Mouse (Mus musculus) heart, postnatal 25 days (tissue): ENCODE data around the gene Krt25. TPM values are rescaled to one million over a fixed set of nuclear protein-coding genes. Genes with fewer than 3 reads are reported as not detected.

Source experiments
- DNase-seq: peaks from one replicate; pipeline ENCODE4 v3.0.0; 2022; ENCODE audit warnings: low spot score
- intact Hi-C: fragments of 180-260 bp; cut with DNase I; formaldehyde crosslinking; loops from one replicate; pipeline ENCODE4 v1.15.1; 2025
- total RNA-seq, 2 experiments: library from RNA; stranded (reverse); gene quantifications; 2 replicates each; pipeline ENCODE4 v1.2.3; 2021

The Krt25 gene
- total RNA-seq: not detected

- no peak for DNase-seq
- intact Hi-C loops: no loop called here
Observed at GRCm38 (mm10) chr11:99322851-99323250, at the start of gene Krt25. Krt25 (minus strand) TSS chr11:99322951.

DNA sequence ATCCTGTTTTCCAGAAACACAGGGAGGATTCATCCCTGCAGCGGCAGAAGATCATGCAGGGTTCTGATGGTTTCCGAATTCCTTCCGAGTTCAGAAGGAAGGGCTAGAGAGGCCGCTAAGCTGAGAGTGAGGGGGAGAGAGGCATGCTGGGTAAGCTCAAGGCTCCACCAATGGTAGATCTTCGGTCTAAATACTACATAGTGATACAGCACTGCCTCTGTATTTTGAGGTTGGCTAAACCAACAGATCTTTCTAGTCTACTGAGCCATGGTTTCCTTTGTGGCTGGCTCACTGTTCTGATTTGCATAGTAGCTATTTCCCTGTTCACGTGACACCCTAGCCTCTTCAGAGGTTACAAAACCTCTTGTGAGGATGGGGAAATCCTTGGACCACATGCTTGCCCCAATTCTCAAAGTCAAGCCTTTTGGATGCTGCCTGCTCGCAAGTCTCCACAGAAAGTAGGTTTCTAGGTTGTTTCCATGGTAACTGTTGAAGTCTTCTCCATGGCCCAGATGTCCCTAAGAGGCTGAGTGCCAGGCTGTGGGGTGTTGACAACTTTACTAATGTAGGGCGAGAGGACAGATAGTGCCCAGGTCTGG lies 47.2 kb upstream of the Krt25 start:
- intact Hi-C loops: no loop called here
- no peak for DNase-seq

GRCm38 (mm10) chr11:99369229-99369628 lies 46.5 kb upstream of the Krt25 start:
- no peak for DNase-seq
- intact Hi-C loops: no loop called here

DNA sequence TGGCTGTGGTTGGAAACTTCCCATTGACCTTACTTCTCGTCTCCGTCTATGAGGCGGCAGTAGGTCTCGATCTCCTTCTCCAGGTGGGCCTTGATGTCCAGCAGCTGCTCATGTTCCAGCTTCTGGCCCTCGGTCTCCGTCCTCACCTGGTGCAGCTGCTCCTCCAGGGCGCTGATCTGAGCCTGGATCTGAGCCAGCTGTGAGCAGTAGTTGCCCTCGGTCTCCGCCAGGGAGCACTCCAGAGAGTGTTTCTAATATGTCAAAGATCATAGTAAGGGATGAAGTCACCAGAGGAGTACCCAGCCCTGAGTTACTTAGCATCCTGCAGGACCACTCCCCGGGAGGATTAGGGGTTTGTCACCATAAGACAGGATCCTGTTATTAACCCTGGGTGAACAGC lies 44.0 kb upstream of the Krt25 start:
- no peak for DNase-seq
- intact Hi-C loops: no loop called here

GRCm38 (mm10) chr11:99364412-99364811 lies 41.7 kb upstream of the Krt25 start:
- DNase-seq: no peak
- intact Hi-C loops: loop anchor here (2.0 kb wide), 1 partner anchor 54 kb away; no protein-coding TSS in a partner anchor

DNA sequence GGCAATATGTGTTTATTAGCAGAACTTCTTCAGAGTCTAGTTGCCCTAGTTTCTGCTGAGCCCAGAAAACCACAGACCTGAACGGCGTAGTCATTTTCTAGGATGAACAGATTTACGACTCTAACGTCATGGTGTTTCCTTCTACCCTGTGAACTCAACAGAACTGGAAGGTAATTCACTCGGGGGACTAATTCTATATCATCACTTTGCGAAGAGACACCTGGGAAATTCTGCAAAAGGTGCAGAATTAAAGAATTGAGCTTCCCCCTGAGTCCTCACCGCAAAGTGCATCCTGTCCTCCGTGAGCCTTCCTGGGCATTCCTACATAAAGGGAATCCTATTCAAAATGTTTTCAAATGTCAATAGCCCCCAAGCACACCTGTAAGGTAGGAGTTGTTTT lies 38.7 kb upstream of the Krt25 start:
- intact Hi-C loops: no loop called here
- no peak for DNase-seq

DNA sequence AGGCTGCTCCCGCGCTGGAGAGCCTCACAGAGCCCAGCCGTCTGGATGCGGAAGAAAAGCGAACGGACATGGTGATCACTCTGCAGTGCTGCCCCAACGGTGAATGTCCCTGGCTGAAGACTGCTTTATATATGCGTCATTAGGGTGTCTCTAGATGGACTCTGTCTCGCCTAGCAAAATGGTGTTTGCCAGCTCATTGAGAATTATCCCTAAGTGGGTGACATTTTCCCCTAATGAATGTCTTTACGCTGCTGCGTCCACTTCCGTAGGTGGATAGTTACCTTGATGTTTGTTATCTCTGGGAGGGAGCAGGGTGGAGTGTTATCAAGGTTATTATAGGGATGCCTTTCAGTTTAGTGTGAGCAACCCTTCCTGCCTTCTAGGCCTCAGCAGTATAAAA lies 28.3 kb upstream of the Krt25 start, which contains the start of gene Krt27:
Gene Krt27, minus strand, starts transcription at position 101 of the 400 bp plus-strand sequence.
- no peak for DNase-seq
- intact Hi-C loops: no loop called here

DNA sequence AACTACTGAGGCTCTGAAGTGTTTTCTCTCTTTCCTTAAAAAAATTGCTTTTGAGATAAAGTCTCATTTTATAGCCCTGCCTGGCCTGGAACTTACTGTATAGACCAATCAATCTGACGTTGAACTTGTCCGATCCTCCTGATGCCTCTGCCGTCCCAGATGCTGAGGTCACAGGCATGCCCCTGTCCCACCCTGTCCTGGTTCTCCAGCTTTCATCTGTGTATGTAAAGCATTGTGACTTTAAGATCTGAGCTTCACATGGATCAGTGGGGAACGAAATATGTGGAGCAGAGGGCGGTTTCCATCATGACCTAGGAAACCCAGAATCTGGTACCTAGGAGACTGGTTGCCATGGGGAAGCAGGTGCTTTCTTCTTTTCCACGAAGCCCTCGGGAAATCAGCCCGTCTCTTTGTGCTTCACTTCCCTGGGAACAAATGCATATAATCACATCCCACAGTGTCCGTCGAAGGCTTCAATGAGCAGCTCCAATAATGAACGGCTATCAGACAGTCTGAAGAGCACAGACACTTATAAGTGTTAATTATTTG lies 16.6 kb upstream of the Krt25 start:
- intact Hi-C loops: no loop called here
- DNase-seq: no peak

- intact Hi-C loops: no loop called here
- DNase-seq: no peak
Observed at GRCm38 (mm10) chr11:99337866-99338265, 15.1 kb upstream of the Krt25 start, which contains the start of gene Krt26. Krt26 (minus strand) TSS chr11:99337966.

DNA sequence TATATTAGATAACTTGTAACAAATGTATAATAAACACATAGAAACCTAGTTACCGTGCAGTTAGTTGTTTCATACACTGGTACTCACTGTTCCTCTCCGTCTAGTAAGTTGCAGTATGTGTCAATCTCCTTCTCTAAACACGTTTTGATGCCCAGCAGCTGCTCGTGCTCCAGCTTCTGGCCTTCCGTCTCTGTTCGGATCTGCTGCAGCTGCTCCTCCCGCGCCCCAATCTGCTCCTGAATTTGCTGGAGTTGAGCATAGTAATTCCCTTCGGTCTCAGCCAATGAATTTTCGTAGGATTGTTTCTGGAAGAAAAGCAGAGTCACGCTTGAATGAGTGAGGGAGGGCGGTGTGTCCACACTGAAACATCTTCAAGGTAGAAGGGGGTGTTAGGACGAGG lies 10.7 kb upstream of the Krt25 start:
- DNase-seq: no peak
- intact Hi-C loops: no loop called here

GRCm38 (mm10) chr11:99329655-99330054 lies 6.9 kb upstream of the Krt25 start:
- intact Hi-C loops: no loop called here
- no peak for DNase-seq

- intact Hi-C loops: no loop called here
- no peak for DNase-seq
Observed at GRCm38 (mm10) chr11:99321094-99321493, 1.7 kb downstream of the Krt25 start.

GRCm38 (mm10) chr11:99319127-99319526 lies 3.6 kb downstream of the Krt25 start:
- DNase-seq: no peak
- intact Hi-C loops: no loop called here

DNA sequence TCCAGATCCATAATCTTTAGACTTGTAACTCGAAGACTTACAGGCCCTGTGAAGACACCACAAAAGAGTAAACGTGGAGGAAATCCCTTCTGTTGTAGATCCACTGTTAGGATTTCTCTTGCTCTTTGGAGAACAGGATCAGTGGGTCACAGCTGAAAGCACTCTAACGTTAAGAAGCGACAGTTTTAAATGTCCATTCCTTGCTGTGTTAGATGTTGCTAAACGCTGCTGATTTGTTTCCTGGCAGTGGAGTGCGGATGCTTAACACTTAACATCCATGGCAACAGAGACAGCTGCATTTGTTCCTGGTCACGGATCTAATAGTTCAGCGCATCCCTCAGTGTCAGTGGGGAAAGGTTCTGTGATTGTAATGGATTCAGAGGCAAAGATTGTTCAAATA lies 6.2 kb downstream of the Krt25 start:
- DNase-seq: no peak
- intact Hi-C loops: no loop called here

GRCm38 (mm10) chr11:99314594-99314993 lies 8.2 kb downstream of the Krt25 start:
- DNase-seq: no peak
- intact Hi-C loops: no loop called here

GRCm38 (mm10) chr11:99310882-99311281 lies 11.9 kb downstream of the Krt25 start:
- intact Hi-C loops: loop anchor here (2.0 kb wide), 1 partner anchor 54 kb away; no protein-coding TSS in a partner anchor
- no peak for DNase-seq

DNA sequence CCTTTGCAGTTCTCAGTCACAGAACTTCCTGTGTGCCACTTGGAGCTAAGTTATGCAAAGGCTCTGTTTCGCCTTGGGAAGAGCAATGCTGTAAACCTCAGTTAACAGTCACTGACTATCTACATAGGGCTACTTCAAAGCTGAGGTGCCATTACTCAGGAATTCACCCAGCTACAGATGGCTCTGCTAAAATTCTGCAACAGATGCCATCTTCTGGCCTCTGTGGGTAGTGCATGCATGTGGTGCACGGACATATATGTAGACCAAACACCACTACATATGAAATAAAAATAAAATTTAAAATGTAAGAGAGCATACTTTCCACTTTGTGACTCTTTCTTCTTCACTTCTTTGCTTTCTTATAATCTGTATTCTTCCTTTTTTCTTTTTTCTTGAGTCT lies 15.2 kb downstream of the Krt25 start:
- intact Hi-C loops: loop anchor here (1.0 kb wide), 1 partner anchor 118 kb away; no protein-coding TSS in a partner anchor
- no peak for DNase-seq

DNA sequence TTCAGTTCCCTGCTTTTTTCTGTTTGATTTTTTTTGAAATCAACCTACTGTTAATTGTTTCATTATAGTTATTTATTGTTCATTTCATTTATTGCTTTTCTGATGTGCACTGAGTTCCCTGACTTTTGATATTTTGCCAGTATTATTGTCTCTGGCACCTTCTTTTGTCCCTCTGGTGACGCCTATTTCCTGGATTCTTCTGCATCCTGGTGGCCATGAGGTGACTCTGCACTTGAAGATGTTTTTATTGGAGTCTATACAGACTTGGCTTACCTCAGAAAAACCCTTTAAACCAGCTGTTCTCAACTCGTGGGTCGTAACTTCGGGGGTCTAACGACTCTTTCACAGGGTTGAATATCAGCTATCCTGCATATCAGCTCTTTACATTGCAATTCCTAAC lies 27.7 kb downstream of the Krt25 start:
- intact Hi-C loops: no loop called here
- no peak for DNase-seq

GRCm38 (mm10) chr11:99292846-99293245 lies 29.9 kb downstream of the Krt25 start:
- no peak for DNase-seq
- intact Hi-C loops: loop anchor here (1.0 to 5.0 kb wide), 3 partner anchors 44 to 104 kb away; no protein-coding TSS in a partner anchor

- intact Hi-C loops: no loop called here
- DNase-seq: no peak
Observed at GRCm38 (mm10) chr11:99284833-99285312, 37.9 kb downstream of the Krt25 start, which contains the start of gene Krt24. Krt24 (minus strand) TSS chr11:99285262.

DNA sequence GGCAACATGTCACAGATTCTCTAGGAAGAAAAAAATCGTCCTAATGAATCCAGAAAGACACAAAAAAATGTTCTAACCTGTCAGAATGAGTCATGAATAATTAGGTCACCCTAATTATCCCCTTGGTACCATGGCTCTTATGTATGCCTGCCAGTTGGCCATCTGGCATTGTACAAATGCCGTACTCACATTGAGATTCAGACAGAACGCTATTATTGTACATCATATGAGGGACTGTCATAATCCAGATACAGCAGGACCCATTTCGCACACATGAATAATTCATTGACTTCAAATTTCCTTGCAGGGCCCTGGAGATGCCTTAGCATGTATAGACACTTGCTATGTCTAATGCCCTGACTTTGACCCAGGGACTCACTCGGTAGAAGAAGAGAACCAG lies 38.7 kb downstream of the Krt25 start:
- DNase-seq: no peak
- intact Hi-C loops: no loop called here

- no peak for DNase-seq
- intact Hi-C loops: no loop called here
Observed at GRCm38 (mm10) chr11:99283334-99283733, 39.4 kb downstream of the Krt25 start.
